Mouse (Mus musculus) kidney, postnatal 14 days (tissue): ENCODE data around the gene Igdcc3.
"Not testable (repeated sequence)": the region's sequence is repeated elsewhere in the genome, so short reads cannot be mapped to it uniquely, and the experiment has no call there.

ENCODE experiments used
- DNase-seq: peaks from one replicate; pipeline ENCODE4 v3.0.0; 2022; ENCODE audit warnings: mixed read lengths

Gene Igdcc3

DNA sequence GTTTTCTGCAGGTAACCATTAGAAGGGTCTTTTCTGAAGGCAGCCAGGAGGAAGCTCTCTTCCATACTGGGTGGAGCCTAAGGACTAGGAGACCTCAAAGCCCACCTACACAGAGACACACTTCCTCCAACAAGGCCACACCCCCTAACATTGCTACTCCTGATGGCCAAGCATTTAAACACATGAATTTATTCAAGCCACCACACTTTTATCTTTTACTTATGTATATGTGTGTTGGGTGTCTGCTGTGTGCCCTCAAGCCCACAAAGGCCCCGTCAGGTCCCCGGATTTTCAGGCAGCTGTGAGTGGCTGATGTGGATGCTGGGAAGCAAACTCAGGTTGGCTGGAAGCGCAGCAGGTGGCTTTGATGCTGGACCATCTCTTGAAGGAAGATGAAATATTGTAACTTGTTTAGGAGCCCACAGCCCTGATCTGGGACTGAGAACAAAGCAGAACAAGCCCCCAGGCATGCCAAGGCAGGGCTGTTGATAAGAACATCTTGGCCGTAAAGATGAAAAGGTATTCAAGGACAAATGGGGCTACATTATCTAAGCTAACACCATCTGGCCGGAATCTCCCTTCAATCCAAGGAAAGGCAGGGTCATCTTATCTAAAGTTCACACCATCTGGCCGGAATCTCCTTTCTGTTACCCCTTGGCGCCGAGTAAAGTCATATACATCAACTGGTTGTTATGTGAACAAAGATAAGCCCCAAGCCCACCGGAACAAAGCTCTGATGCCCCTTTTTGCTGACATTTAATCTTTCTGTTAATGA lies 66.2 kb downstream of the Igdcc3 start:
- DNase-seq: not testable (repeated sequence)

DNA sequence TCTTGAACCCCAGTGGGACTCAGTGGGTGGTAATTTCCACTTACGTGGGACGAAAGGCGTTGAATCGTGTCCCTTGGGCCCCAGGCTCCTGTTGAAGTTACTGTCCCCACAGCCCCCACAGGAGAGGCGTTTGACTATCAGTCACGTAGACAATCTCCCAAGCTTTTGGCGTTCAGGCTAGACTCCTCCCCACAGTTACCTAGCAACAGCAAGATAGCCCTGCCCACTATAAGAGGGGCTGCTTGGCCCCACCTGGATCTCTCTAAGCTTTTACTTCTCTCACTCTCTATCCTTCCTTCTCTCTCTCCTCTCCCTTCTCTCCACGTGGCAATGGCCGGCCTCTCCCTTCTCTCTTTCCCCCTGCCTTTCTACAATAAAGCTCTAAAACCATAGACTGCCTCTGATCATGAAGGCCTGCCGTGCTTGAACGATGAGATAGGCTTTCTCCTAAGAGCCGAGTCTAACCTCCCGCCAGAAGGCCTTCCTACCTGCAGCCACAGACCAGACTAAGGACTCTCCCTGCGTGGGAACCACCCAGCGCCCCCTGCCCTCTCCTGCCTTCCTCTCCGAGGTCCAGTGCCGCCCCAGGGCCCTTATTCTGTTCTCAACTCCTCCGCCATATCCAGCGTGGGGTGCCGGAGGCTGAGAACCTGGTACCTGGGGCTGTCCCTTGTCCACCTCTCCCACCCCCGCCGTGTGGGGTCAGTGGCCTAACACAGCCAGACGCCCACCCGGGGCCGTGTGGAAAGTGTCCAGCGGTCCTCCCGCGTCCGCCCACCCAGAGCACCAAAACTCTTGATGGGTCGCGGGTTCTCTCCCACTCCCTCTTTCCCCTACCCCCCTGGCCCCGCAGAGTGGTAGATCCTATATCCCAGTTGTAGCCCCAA lies 67.5 kb downstream of the Igdcc3 start:
- no peak for DNase-seq

DNA sequence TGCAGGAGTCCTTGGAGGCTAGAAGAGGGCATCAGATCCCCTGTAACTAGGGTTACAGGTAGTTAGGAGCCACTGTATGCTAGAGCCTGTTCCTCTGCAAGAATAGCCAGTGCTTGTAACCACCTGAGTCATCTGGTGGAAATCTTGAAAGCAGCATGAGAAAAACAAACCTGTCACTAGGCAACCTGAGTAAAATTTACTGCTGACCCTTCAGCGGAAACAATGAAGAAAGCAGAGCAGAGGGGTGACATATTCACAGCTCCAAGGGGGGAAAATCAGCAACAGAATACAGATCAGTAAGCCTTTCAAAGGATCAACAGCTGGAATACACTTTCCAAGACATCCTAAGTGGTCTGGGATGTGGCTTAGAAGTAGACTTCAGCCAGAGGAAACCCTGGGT lies 70.6 kb downstream of the Igdcc3 start:
- DNase-seq: no peak

DNA sequence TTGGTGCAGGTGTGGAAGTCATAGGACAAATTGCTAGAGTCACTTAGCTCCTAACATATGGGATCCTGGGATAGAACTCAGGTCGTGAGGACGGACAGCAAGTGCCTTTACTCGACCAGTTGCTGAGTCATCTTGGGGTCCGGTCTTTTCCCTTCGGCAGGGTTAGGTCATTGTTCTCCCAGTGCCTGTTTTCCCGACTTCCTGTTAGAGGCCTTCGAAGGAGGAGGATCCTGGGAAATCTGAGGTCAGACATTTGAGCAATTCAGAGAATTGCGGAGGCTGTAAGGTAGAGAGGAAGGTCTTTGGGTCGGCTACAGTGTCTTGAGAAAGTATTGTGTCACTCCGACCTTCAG lies 73.4 kb downstream of the Igdcc3 start:
- DNase-seq: peak; percentile 53

DNA sequence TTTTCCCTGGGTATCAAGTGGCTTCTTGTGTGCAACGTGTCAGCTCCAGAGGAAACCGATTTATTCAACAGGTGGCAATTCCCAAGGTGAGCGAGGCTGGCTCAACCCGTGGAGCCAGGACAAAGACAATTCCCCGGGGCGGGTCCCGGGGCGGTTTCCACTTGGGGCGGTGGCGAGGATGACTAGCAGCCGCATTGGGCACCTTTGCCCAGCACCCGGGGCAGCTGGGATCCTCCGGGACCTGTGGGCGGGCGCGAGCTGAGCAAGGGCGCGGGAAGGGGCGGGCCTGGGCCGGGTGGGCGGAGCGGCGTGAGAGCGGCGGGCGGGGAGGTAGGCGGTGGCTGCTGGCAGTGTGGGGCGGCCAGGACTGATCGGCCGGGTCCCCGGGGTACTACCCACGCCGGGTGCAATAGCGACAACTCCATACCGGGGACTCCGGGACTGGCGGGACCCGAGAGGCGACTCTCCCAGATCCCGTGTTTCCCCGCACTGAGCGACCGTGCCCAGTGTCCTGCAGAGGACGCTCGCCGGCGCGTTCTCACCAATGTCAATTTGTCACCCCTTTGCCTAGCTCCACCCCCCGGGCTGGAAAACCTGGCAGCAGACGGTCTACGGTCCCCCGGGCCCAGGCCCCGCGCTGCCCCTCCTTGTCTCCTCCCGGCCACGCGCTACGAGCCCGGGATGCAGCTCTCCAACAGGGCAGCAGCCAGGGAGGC lies 73.9 kb downstream of the Igdcc3 start:
- DNase-seq: peak; percentile 95

DNA sequence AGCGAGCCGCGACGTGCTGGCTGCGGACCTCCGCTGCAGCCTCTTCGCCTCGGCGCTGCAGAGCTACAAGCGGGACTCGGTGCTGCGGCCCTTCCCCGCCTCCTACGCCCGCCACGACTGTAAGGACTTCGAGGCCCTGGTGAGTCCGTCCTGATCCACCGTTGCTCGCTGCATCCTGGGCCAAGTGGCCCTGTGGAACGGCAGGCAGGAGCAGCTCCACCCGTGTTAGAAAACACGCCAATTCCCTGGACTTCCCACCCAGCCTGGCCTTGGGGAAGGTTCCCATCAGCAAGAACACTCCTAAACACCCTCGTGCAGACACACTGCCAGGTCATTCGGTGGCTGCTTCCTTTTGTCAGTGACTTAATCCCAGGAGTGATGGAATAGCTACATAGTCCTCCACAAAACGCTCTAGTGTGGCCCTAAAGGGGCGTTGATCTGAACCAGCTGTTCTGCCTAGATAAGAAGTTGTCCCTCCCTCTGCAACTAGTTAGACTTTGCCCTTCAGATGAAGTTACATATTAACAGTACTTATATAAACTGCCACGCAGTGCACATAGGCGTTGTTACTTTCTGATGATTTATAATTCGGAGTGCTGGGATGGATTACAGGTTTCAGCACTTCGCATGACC lies 74.6 kb downstream of the Igdcc3 start:
- peak; percentile 59 for DNase-seq

DNA sequence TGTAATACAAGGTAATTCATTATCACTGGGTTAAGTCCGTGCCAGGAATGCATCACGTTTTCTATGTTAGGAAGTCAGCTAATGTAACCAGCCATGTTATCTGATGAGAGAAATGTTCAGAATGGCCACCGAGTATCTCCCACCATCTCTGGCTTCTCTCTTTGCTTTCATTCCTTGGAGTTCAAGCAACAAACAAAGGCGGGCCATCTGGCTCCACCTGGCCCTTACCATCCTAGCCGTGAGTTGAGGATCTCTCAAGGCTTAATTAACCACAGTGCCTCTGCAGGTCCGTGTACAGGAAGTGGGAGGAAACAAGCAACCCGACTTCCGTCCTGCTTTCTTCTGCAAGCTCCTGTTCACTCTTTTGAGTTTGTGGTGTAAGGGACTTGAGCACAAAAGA lies 76.0 kb downstream of the Igdcc3 start:
- no peak for DNase-seq

DNA sequence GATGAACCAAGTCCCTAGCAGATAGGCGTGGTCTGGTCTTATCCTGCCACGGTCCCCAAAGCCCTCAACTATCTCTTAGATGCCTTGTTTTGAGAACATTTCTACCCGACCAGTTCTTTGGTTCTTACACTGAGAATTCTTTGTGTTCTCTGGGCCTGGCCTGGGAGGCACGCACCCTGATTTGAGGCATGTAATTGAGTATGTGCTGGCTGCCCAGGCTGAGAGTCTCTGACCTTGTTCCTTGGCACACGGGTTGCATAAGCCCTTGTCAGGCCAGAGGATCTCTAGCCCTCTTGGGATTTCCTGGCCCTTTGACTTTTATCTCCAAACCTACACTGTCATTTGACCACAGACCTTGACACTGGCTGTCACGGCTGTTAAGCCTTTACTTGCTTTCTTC lies 76.7 kb downstream of the Igdcc3 start:
- DNase-seq: peak; percentile 44

DNA sequence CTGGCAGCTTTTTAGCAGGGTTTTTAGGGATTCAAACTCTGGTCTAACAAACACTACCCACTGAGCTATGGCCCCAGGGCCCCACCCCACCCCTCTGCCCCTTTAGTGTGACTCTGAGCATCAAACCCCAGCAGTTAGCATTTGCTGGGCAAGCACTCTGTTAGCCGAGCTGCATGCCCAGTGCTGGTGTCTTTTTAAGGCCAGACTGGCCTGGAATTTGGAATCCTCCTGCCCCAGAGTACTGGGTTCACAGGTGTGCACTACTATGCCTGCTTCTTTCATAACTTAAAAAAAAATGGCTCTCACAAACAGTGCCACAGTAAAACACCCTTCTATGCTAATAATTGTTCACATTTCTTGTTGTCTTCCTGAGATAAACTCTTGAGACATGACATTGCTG lies 77.9 kb downstream of the Igdcc3 start:
- DNase-seq: no peak

DNA sequence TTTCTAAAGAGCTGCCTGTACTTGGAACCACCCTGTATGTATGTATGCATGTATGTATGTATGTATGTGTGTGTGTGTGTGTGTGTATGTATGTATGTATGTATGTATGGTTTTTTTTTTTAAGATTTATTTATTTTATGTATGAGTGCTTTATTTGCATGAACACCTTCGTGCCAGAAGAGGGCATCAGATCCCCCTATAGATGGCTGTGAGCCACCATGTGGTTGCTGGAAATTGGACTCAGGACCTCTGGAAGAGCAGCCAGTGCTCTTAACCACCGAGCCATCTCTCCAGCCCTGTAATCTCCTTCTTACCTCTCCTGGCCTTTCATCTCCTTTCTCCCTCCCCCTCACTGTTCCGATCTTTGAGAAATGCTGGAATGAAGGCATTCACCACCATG lies 79.4 kb downstream of the Igdcc3 start:
- not testable (repeated sequence) for DNase-seq

DNA sequence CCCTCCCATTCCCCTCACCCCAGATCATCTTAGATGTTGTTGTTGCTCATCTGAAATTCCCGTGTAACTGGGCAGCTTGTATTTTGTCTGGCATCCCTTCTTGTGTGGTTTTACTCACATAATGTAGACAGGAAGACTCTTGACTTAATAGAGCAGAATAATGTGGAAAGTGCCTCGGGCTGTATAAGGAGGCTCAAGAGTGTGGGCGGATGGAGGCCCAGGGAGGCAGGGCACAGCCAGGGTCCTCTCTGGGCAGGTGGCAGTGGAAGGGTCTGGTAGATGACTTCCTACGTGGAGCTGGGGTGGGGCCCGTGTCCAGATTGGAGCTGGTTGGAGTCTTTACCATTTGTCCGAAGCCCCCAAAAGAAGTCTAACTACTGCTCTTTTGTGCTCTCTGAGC lies 82.9 kb downstream of the Igdcc3 start:
- DNase-seq: no peak

DNA sequence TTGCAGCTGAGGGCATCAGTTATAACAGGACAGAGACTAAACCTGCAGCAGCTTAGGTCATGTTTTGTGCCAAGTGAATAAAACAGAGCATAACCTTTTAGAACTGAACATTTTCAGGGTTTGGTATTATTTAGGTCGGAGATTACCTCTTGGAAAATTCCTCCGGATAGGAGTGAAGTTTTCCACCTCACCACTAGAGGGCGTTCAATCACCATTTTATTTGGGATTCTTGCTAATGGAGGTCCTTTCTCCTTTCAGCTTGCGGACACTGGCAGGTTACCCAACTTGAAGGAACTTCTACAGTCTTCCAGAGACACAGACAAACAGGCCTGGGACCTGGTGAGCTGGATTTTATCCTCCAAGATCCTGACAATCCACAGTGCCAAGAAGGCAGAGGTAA lies 84.8 kb downstream of the Igdcc3 start:
- DNase-seq: peak; percentile 53

DNA sequence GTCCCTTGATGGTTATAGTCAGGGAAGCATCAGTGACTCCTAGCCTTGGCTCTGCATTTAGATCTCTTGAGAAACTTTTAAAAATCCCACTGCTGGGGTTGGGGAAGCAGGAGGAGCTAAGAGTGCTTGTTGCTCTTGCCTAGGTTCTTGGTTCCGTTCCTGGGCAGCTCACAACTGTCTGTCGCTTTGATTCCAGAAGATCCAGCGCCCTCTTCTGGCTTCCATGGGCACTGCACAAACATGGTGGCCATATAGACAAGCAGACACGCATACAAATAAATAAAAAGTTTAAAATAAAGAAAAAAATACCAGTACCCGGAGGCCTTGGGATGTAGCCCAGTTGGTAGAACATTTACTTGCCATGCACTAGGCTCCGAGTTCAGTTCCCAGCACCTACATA lies 89.3 kb downstream of the Igdcc3 start:
- no peak for DNase-seq

DNA sequence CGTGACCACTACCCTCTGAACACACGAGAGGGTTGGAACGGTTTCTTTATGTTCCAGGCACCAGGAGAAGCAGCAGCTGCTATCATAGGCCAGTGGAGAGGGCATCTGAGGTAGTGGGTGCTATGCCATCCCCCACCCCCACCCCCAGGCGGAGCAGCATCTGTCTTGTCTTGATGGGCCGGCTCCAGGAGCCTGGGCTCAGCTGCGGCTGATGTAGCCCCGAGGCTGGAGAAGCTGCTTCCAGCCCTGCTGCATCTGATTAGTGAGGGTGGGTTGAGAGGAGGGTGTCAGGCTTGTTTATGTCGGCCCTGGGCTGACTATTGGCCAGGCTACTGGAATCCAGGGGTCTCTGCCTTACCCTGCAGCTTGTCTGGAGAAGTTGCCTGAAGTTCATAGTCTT lies 90.3 kb downstream of the Igdcc3 start:
- DNase-seq: no peak

DNA sequence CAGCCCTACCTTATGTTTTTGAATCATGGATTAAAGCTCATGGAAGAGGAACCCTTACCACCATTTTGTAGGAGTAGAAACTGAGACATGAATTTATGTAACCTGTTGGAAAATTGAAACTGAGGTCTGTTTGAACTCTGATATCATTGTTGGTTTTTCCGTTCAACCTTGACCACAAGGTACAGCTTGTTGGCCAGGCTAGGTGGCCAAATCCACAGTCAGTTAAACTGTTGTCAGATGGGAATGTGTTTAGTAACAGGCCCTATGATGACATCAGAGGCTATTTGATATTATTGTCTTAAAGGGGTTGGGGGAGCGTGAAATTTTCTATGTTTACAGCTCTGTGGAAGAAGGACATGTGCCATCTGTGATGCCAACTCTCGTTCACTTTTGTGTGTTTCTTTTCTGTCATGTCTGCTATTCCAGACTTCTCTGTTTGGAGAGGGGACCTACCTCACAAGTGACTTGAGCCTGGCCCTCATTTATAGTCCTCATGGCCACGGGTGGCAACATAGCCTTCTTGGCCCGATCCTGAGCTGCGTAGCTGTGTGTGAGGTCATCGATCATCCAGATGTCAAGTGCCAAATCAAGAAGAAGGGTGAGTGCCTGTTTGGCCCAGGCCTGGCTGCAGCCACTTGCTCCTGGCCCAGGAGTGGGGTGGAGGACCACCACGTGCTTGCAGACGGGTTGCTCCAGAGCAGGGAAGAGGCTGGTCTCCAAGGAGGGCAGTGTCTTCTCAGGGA lies 92.4 kb downstream of the Igdcc3 start:
- no peak for DNase-seq

DNA sequence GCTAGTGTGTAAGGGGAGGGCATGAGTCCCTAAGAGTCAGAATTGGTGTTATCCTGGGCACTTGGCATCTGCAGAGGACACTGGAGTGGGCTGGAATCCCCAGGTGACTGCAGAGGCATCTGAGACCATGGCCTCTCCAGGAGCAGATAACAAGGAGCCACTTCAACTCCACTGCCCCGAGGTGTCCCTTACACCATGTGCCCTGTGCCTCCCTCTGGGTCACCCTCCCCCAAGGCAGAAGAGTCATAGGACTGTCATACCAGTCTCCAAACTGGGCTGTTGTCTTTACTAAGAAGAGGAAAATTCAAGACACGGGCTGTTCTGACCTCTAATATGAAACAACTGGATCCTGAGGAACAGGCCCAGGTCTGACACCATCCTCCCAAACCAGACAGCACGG lies 93.7 kb downstream of the Igdcc3 start:
- no peak for DNase-seq
